Mouse (Mus musculus) MEL (cell line): ENCODE measurements at regions not wholly inside any gene's neighbourhood (a gene's known extent, or its start where the extent isn't known, plus 50 kb on each side); places are given as distances from the start of the nearest gene placed in this dataset.

Source experiments
- DNase-seq: peaks from one replicate; pipeline ENCODE4 v3.0.0; 2011; ENCODE audit warnings: low read depth, low spot score
- H3K27ac ChIP-seq: 2 replicates; pipeline ENCODE4 v1.5.1; 2012; ENCODE audit warnings: low read depth, mild to moderate bottlenecking, control low read depth, low read length, moderate library complexity; ENCODE audit not compliant: control insufficient read depth
- H3K27me3 ChIP-seq, 2 experiments: fragments of 150-350 bp in 1 of 2; sonication (generic) in 1 of 2; 2 replicates each; pipeline ENCODE4 v1.6.1; 2012; ENCODE audit warnings: low read length in 2 of 2, mild to moderate bottlenecking in 2 of 2, improper control_type of control experiment in 1 of 2, moderate library complexity in 1 of 2; ENCODE audit not compliant: insufficient read depth in 2 of 2, control insufficient read depth in 1 of 2
- H3K36me3 ChIP-seq, 2 experiments: 2 replicates each; pipeline ENCODE4 v1.6.1; 2012 to 2014; ENCODE audit warnings: low read length in 2 of 2, improper control_type of control experiment in 1 of 2, inconsistent platforms in 1 of 2, mild to moderate bottlenecking in 1 of 2; ENCODE audit not compliant: insufficient read depth in 2 of 2, control insufficient read depth in 1 of 2
- H3K4me1 ChIP-seq, 2 experiments: fragments of 150-350 bp in 1 of 2; sonication (generic) in 1 of 2; 2 replicates each; pipeline ENCODE4 v1.6.1; 2012; ENCODE audit warnings: low read length in 2 of 2, improper control_type of control experiment in 1 of 2, mild to moderate bottlenecking in 1 of 2; ENCODE audit not compliant: insufficient read depth in 2 of 2, control insufficient read depth in 1 of 2
- H3K4me3 ChIP-seq, 2 experiments: fragments of 150-350 bp in 1 of 2; sonication (generic) in 1 of 2; 2 replicates each; pipeline ENCODE4 v1.5.1; 2012; ENCODE audit warnings: low read depth in 2 of 2, low read length in 2 of 2, mild to moderate bottlenecking in 2 of 2, moderate library complexity in 2 of 2, control low read depth in 1 of 2, improper control_type of control experiment in 1 of 2; ENCODE audit not compliant: control insufficient read depth in 1 of 2, insufficient read depth in 1 of 2
- H3K79me2 ChIP-seq: 2 replicates; pipeline ENCODE4 v1.6.1; 2012; ENCODE audit warnings: mild to moderate bottlenecking, low read length, moderate library complexity; ENCODE audit not compliant: control insufficient read depth, poor library complexity, insufficient read depth
- H3K9ac ChIP-seq: 2 replicates; pipeline ENCODE4 v1.6.1; 2012; ENCODE audit warnings: low read depth, mild to moderate bottlenecking, control low read depth, low read length, moderate library complexity; ENCODE audit not compliant: control insufficient read depth, poor library complexity, severe bottlenecking
- H3K9me3 ChIP-seq: fragments of 150-350 bp; sonication (generic); replicated peaks from 2 replicates; pipeline ENCODE4 v1.6.1; 2012; ENCODE audit warnings: mild to moderate bottlenecking, low read length, improper control_type of control experiment, moderate library complexity; ENCODE audit not compliant: insufficient read depth
- CTCF ChIP-seq, 3 experiments: IDR thresholded peaks in 2 of 3; conservative IDR thresholded peaks in 1 of 3; 2 replicates each; pipeline ENCODE4 v1.5.1; 2011 to 2012; ENCODE audit warnings: low read length in 3 of 3, low read depth in 2 of 3, mild to moderate bottlenecking in 2 of 3, improper control_type of control experiment in 1 of 3, inconsistent platforms in 1 of 3, mixed read lengths in 1 of 3, moderate library complexity in 1 of 3; ENCODE audit not compliant: control insufficient read depth in 1 of 3, insufficient read depth in 1 of 3, poor library complexity in 1 of 3, severe bottlenecking in 1 of 3
- ELF1 ChIP-seq: IDR thresholded peaks from 2 replicates; pipeline ENCODE4 v1.6.1; 2014; ENCODE audit warnings: low read depth, mild to moderate bottlenecking, inconsistent platforms, low read length, improper control_type of control experiment, moderate library complexity
- EP300 ChIP-seq, 2 experiments: IDR thresholded peaks; 2 replicates each; pipeline ENCODE4 v1.6.1; 2011; ENCODE audit warnings: improper control_type of control experiment in 2 of 2, low read length in 2 of 2, low read depth in 1 of 2, mild to moderate bottlenecking in 1 of 2
- KAT2A ChIP-seq: conservative IDR thresholded peaks from 2 replicates; pipeline ENCODE4 v1.6.1; 2012; ENCODE audit warnings: low read depth, low read length, improper control_type of control experiment, inconsistent platforms
- MAX ChIP-seq: IDR thresholded peaks from 2 replicates; pipeline ENCODE4 v1.6.1; 2011; ENCODE audit warnings: low read length, improper control_type of control experiment
- MXI1 ChIP-seq: IDR thresholded peaks from 2 replicates; pipeline ENCODE4 v1.6.1; 2011; ENCODE audit warnings: mild to moderate bottlenecking, low read depth, low read length, improper control_type of control experiment
- POLR2A ChIP-seq, 2 experiments: IDR thresholded peaks; 2 replicates each; pipeline ENCODE4 v1.6.1; 2011 to 2012; ENCODE audit warnings: low read length in 2 of 2, mild to moderate bottlenecking in 2 of 2, control low read depth in 1 of 2, improper control_type of control experiment in 1 of 2, low read depth in 1 of 2, moderate library complexity in 1 of 2; ENCODE audit not compliant: control insufficient read depth in 1 of 2, insufficient read depth in 1 of 2, poor library complexity in 1 of 2
- POLR2AphosphoS2 ChIP-seq: IDR thresholded peaks from 2 replicates; pipeline ENCODE4 v1.6.1; 2011; ENCODE audit warnings: low read length, improper control_type of control experiment
- SMC3 ChIP-seq: IDR thresholded peaks from 2 replicates; pipeline ENCODE4 v1.6.1; 2011; ENCODE audit warnings: low read depth, low read length, improper control_type of control experiment
- TAL1 ChIP-seq: IDR thresholded peaks from 2 replicates; pipeline ENCODE4 v1.6.1; 2012; ENCODE audit warnings: mild to moderate bottlenecking, inconsistent platforms, low read length, moderate library complexity, mixed read lengths
- UBTF ChIP-seq: IDR thresholded peaks from 2 replicates; pipeline ENCODE4 v1.6.1; 2012; ENCODE audit warnings: low read depth, mild to moderate bottlenecking, inconsistent platforms, low read length, improper control_type of control experiment, moderate library complexity, borderline replicate concordance; ENCODE audit not compliant: insufficient read depth
- ZNF384 ChIP-seq: IDR thresholded peaks from 2 replicates; pipeline ENCODE4 v1.6.1; 2012; ENCODE audit warnings: low read depth, mild to moderate bottlenecking, inconsistent platforms, low read length, improper control_type of control experiment

- Histone ChIP-seq H3K9me3 (no peaks in the 10 kb centered on the region), H3K27ac (no peak overlapping the region), H3K4me3 (no peak overlapping the region), H3K36me3 (no peaks in the 10 kb centered on the region), H3K4me1 (no peaks in the 10 kb centered on the region), H3K9ac (no peak overlapping the region), H3K79me2 (no peaks in the 10 kb centered on the region), H3K27me3 (no peaks in the 10 kb centered on the region)
- TF ChIP-seq EP300 (IDR thresholded peaks at IDR 0.05; ENCODE audit: low read depth in 1 of 2, low read length in 2 of 2), result no peak
- TF ChIP-seq TAL1, result no peak
- no peak for TF ChIP-seq POLR2A (IDR thresholded peaks at IDR 0.05; ENCODE audit: control insufficient read depth in 1 of 2, insufficient read depth in 1 of 2, low read depth in 1 of 2, low read length in 2 of 2, poor library complexity in 1 of 2)
- TF ChIP-seq CTCF (IDR thresholded peaks at IDR 0.05 in 2 of 3, conservative IDR thresholded peaks at IDR 0.05 in 1 of 3; ENCODE audit: control insufficient read depth in 1 of 3, insufficient read depth in 1 of 3, low read depth in 2 of 3, low read length in 3 of 3, poor library complexity in 1 of 3, severe bottlenecking in 1 of 3), result no peak
- no peak for TF ChIP-seq MXI1
- TF ChIP-seq POLR2AphosphoS2, result no peak
- no peak for TF ChIP-seq KAT2A
- no peak for TF ChIP-seq MAX
- no peak for TF ChIP-seq UBTF
- no peak for DNase-seq
These were observed 63.8 kb upstream of the Tspan2 start for GRCm38 (mm10) chr3:102670557-102670956.

- TF ChIP-seq POLR2AphosphoS2 (no peak), SMC3 (no peak), ELF1 (no peak)
- no peak overlapping the region for H3K4me3 ChIP-seq
- H3K36me3 ChIP-seq, result no peaks in the 10 kb centered on the region
These were observed 63.4 kb upstream of the Tspan2 start for GRCm38 (mm10) chr3:102670972-102671371.

GRCm38 (mm10) chr3:102673506-102673905 is 60.8 kb upstream of the Tspan2 start:
- no peak overlapping the region for H3K9ac ChIP-seq
- no peaks in the 10 kb centered on the region for H3K36me3 ChIP-seq
- no peaks in the 10 kb centered on the region; a peak in 1 of 4 replicates for H3K27me3 ChIP-seq
- DNase-seq, result no peak
- no peak overlapping the region for H3K4me3 ChIP-seq
- H3K79me2 ChIP-seq, result no peaks in the 10 kb centered on the region
- TF ChIP-seq ZNF384, result no peak
- no peak overlapping the region for H3K27ac ChIP-seq
- H3K4me1 ChIP-seq, result no peaks in the 10 kb centered on the region
- H3K9me3 ChIP-seq, result no peaks in the 10 kb centered on the region

More at GRCm38 (mm10) chr3:102670972-102671371, 63.4 kb upstream of the Tspan2 start:
- no peak for DNase-seq
- Histone ChIP-seq H3K9ac (no peak overlapping the region), H3K9me3 (no peaks in the 10 kb centered on the region), H3K79me2 (no peaks in the 10 kb centered on the region), H3K27me3 (no peaks in the 10 kb centered on the region), H3K4me1 (no peaks in the 10 kb centered on the region), H3K27ac (no peak overlapping the region)
